Mouse (Mus musculus): Measurements from ENCODE around the gene Zc3hav1. TPM values are rescaled to one million over a fixed set of nuclear protein-coding genes. Genes with fewer than 3 reads are reported as not detected.

The Zc3hav1 gene
- total RNA-seq, 2 experiments from 2014 or later = 74.0 to 91.7 TPM

DNA sequence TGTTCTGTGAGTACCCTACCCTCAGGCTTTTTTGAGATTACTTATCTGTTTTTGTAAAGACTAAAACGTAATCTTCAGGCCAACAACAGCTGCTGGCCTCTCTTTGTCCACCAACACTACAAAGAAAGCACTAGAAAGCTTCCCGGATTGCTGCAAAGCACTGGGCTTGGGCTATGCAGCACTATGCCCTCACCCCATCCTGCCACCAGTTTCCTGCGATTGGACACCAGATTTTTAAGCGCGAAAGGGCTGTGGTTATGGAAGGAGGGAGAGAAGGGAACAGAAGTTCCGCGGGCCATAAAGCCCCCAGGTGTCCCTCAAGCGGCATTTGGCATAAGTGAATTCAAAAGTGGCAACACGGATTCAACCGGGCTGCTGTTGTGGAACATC, 56.2 kb downstream of the Zc3hav1 start:
- ATAC-seq (ENCODE audit: poor library complexity, severe bottlenecking) = no peak

DNA sequence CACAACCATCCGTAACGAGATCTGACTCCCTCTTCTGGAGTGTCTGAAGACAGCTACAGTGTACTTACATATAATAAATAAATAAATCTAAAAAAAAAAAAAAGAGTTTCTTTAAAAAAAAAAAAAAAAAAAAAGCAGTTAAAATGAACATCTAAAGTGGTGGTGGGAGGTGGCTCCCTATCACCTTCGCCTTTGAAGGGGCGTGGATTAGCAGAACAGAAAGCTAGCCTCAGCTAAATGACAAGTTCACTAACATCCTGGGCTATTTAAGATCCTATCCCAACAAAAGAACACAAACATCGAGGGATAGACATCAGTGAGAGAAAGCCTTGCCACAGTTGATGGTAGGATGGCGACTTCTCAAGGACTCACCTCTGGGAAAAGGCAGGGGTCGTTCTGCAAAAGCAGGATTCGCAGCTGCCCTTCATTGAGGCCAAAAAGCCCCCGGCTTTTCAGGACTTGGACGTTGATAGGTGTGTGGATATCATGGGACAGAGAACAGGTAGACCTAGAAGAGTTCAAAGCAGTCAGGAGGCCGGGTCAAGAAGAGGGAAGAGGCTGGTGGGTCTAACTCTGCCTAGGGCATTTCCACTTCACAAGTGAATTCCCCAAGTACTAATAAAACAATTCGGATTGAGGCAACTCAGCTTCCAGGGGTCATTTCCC, 56.7 kb downstream of the Zc3hav1 start:
- no peak for ATAC-seq (ENCODE audit: poor library complexity, severe bottlenecking)

- ATAC-seq (ENCODE audit: poor library complexity, severe bottlenecking) = no peak
Measured at GRCm38 (mm10) chr6:38293708-38294107, 60.7 kb downstream of the Zc3hav1 start.

- ATAC-seq (ENCODE audit: poor library complexity, severe bottlenecking) = no peak
Measured at GRCm38 (mm10) chr6:38292871-38293646, 61.3 kb downstream of the Zc3hav1 start.

DNA sequence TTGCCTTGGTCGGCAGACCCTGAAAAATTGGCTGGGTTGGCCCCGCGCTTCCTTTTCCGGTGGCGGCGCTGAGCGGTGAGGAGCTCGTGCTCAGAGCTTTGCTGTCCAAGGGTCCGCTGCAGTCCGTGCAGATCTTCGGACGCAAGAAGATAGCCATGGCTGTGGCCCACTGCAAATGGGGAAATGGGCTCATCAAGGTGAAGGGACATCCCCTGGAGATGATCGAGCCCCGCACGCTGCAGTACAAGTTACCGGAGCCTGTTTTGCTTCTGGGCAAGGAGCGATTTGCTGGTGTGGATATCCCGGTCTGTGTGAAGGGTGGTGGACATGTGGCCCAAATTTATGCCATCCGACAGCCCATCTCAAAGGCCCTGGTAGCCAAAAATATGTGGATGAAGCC, 70.0 kb downstream of the Zc3hav1 start:
- no peak for ATAC-seq (ENCODE audit: poor library complexity, severe bottlenecking)

- ATAC-seq (ENCODE audit: poor library complexity, severe bottlenecking) = no peak
Measured at GRCm38 (mm10) chr6:38264466-38264865, 89.9 kb downstream of the Zc3hav1 start.

- no peak for ATAC-seq (ENCODE audit: poor library complexity, severe bottlenecking)
Measured at GRCm38 (mm10) chr6:38263393-38264159, 90.8 kb downstream of the Zc3hav1 start.

GRCm38 (mm10) chr6:38261877-38262276, 92.5 kb downstream of the Zc3hav1 start:
- ATAC-seq (ENCODE audit: poor library complexity, severe bottlenecking) = no peak

DNA sequence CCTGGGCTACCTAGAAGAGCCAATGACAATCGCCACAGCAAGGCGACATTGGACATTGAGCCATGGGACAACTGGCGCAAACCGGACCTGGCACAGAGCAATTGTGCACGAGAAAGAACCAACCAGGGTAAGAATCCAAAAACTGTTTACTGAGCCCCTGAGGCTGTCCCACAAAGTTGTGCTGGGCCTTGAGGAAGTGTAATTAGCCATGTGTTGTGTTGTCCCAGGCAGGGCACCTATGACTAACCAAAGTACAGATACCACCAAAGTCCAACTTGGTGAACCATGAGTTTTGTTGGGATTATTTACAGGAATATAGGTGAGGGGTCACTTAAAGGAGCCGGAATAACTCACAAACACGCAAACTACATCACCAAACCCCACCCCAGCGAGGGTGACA, 96.9 kb downstream of the Zc3hav1 start:
- no peak for ATAC-seq (ENCODE audit: poor library complexity, severe bottlenecking)

- no peak for ATAC-seq (ENCODE audit: poor library complexity, severe bottlenecking)
Measured at GRCm38 (mm10) chr6:38256793-38257192, 97.6 kb downstream of the Zc3hav1 start.

DNA sequence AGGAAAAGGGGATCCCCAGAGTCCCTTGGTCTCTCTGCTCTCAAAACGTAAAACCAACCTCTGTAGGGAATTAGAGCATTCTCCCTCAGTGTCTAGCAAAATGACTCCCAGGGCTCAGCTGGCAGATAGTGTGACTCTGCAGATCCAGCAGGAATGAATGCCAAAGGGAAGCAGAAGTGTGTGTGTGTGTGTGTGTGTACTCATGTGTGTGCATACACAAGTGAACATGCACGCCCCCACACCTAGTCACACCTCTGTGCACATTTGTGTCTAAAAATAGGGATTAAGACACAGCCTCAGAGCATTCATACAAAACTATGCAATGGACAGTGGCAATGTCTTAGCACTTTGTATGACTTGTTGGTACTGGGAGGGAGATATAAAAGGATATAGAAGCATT, 98.6 kb downstream of the Zc3hav1 start:
- ATAC-seq (ENCODE audit: poor library complexity, severe bottlenecking) = no peak

Other genes starting within 250 kb of the Zc3hav1 start
- gene Tmem213, start 245.3 kb downstream of the Zc3hav1 start, total RNA-seq (2015) = not detected in 2 replicates
- not detected in 2 replicates for gene Tmem213, start 245.3 kb downstream of the Zc3hav1 start, total RNA-seq (2017)
- gene Atp6v0a4, start 230.0 kb downstream of the Zc3hav1 start, total RNA-seq (2015) = not detected in 2 replicates
- not detected in 2 replicates for gene Atp6v0a4, start 230.0 kb downstream of the Zc3hav1 start, total RNA-seq (2017)
- gene D630045J12Rik, start 100.6 kb downstream of the Zc3hav1 start, total RNA-seq (2015) = 0.21 and 0.42 TPM in 2 replicates
- gene D630045J12Rik, start 100.6 kb downstream of the Zc3hav1 start, total RNA-seq (2017) = 0.04 and 0.08 TPM in 2 replicates
- 2.5 and 2.6 TPM in 2 replicates for gene Zc3hav1l, start 55.3 kb downstream of the Zc3hav1 start, total RNA-seq (2015)
- 1.1 and 1.8 TPM in 2 replicates for gene Zc3hav1l, start 55.3 kb downstream of the Zc3hav1 start, total RNA-seq (2017)
- gene Ttc26, start 26.9 kb upstream of the Zc3hav1 start, total RNA-seq (2015) = 0.11 TPM in 1 of 2 replicates, not detected in the other
- gene Ttc26, start 26.9 kb upstream of the Zc3hav1 start, total RNA-seq (2017) = 0.04 and 0.08 TPM in 2 replicates
- gene Ubn2, start 79.3 kb upstream of the Zc3hav1 start, total RNA-seq (2015) = 28.5 and 28.9 TPM in 2 replicates
- gene Ubn2, start 79.3 kb upstream of the Zc3hav1 start, total RNA-seq (2017) = 10.7 and 13.7 TPM in 2 replicates
- gene Fmc1, start 178.9 kb upstream of the Zc3hav1 start, total RNA-seq (2015) = 48.0 and 66.4 TPM in 2 replicates
- gene Fmc1, start 178.9 kb upstream of the Zc3hav1 start, total RNA-seq (2017) = 21.9 and 31.2 TPM in 2 replicates
- 143 and 149 TPM in 2 replicates for gene Luc7l2, start 196.7 kb upstream of the Zc3hav1 start, total RNA-seq (2015)
- 159 and 180 TPM in 2 replicates for gene Luc7l2, start 196.7 kb upstream of the Zc3hav1 start, total RNA-seq (2017)

Data from megakaryocyte, adult 5-6 weeks (primary cell).